Mouse (Mus musculus) G1E (cell line): ENCODE measurements around the gene Cabp4.

ENCODE experiments used
- CTCF ChIP-seq: IDR thresholded peaks from 2 replicates; pipeline ENCODE4 v1.5.1; 2012; ENCODE audit warnings: low read depth, low read length, inconsistent platforms, mixed read lengths
- GATA1 ChIP-seq: IDR thresholded peaks from 2 replicates; pipeline ENCODE4 v1.6.1; 2012; ENCODE audit warnings: borderline replicate concordance, low read length, inconsistent platforms, mixed read lengths

DNA sequence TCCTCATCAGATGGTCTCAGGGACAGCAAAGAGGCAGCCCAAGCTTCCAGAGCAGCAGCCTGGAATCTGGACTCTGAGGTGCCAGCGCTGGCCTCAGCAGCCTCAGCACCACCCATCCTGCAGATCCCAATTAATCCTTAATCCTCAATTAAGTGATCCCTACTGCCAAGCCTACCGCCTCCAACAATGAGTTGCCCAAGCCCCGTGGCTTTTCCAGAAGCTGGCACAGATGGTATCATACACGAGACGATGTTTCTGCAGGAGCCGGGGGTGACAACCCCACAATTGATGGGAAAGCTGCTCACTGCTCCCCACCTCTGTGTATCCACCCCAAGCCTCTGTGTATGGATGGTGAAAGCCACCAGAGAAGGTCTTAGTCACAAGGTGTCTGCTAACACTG is 54.7 kb downstream of the Cabp4 start:
- TF ChIP-seq CTCF, result no peak
- TF ChIP-seq GATA1, result no peak
